Mouse (Mus musculus) liver, adult 2 months (tissue): ENCODE data around the gene Spon1. TPM values are rescaled to one million over a fixed set of nuclear protein-coding genes. Genes with fewer than 3 reads are reported as not detected.

Experiments
- DNase-seq: peaks from one replicate; pipeline ENCODE4 v3.0.0-alpha.2; 2011; ENCODE audit warnings: low read depth, low spot score; ENCODE audit errors: extremely low read depth
- H3K27ac ChIP-seq: fragments of 200-500 bp; replicated peaks from 2 replicates; pipeline ENCODE4 v1.5.1; 2012; ENCODE audit warnings: low read depth, mild to moderate bottlenecking, control low read depth, inconsistent platforms, low read length; ENCODE audit not compliant: insufficient read depth
- H3K27me3 ChIP-seq: fragments of 200-500 bp; 2 replicates; pipeline ENCODE4 v1.6.1; 2012; ENCODE audit warnings: mild to moderate bottlenecking, moderate library complexity, low read length, inconsistent platforms; ENCODE audit not compliant: control insufficient read depth, insufficient read depth
- H3K36me3 ChIP-seq: fragments of 200-500 bp; 2 replicates; pipeline ENCODE4 v1.6.1; 2012; ENCODE audit warnings: low read length, inconsistent platforms; ENCODE audit not compliant: control insufficient read depth, insufficient read depth
- H3K4me1 ChIP-seq: fragments of 200-500 bp; 2 replicates; pipeline ENCODE4 v1.6.1; 2011; ENCODE audit warnings: low read length; ENCODE audit not compliant: control insufficient read depth, insufficient read depth
- H3K4me3 ChIP-seq: fragments of 200-500 bp; 2 replicates; pipeline ENCODE4 v1.5.1; 2011; ENCODE audit warnings: low read depth, mild to moderate bottlenecking, control low read depth, low read length, moderate library complexity; ENCODE audit not compliant: insufficient read depth
- H3K79me2 ChIP-seq: fragments of 200-500 bp; 2 replicates; pipeline ENCODE4 v1.6.1; 2012; ENCODE audit warnings: inconsistent platforms, mild to moderate bottlenecking, low read length, moderate library complexity; ENCODE audit not compliant: control insufficient read depth, insufficient read depth
- H3K9ac ChIP-seq: fragments of 200-500 bp; 2 replicates; pipeline ENCODE4 v1.6.1; 2012; ENCODE audit warnings: low read depth, mild to moderate bottlenecking, control low read depth, inconsistent platforms, low read length
- CTCF ChIP-seq: fragments of 200-500 bp; IDR thresholded peaks from 2 replicates; pipeline ENCODE4 v1.5.1; 2011; ENCODE audit warnings: low read depth, low read length, control low read depth
- POLR2A ChIP-seq: fragments of 200-500 bp; IDR thresholded peaks from 2 replicates; pipeline ENCODE4 v1.6.1; 2011; ENCODE audit warnings: low read length, control low read depth; ENCODE audit not compliant: insufficient read depth; ENCODE audit errors: extremely low read depth
- WGBS: fragments of 180-500 bp; shearing (Covaris S2); methylation state at CpG from one replicate; pipeline ENCODE4 v1.1.7; 2018; 5-methylcytosine and 5-hydroxymethylcytosine counted together
- polyA plus RNA-seq: library from polyadenylated mRNA; depleted of rRNA; stranded (reverse); fragments of >200 nt; gene quantifications from 2 replicates; pipeline ENCODE4 v1.2.3, GENCODE M21; 2012
- total RNA-seq: library from RNA; depleted of rRNA; stranded (reverse); fragments of >200 nt; gene quantifications from 2 replicates; pipeline ENCODE4 v1.2.3, GENCODE M21; 2014

The Spon1 gene
- total and polyA plus RNA-seq, 2 experiments = 0.22 to 0.28 TPM

DNA sequence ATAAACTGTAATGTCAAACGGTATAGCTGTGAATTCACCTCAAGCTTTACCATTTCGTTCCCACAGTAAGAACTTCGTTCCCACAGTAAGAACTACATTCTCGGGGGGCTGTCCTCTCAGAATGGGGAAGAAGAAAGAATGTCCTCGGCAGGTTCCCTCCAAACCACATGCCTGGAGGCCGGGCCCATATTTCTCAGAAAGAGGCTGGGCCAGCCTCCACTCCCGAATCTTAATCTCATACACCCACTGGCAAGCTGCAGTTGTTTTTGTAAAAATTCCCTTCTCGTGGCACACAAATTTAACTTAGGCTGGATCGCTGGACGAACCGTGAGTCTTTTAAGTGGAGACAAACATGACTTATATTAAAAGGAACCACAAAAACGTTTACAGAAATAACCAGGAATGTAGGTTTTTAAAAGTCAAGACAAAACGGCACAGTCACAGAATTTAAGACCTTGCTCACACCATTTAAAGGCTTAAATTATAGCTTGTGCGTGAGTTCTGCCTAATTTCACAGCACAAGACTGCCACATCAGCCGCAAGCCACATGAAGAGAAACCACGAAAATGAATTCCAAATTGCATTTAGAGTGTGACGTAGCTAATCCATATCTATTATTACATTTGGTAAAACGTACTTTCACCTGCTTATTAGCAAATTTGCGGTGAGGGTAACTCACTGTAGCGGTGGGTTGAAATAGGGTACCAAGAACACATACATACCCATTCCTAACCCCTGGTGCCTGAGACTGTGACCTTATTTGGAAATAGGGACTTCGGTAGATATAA, 316.0 kb downstream of the Spon1 start:
- Histone ChIP-seq H3K4me3 (no peak overlapping the region), H3K9ac (no peak overlapping the region), H3K27ac (no peak overlapping the region), H3K36me3 (no peaks in the 10 kb centered on the region), H3K79me2 (peaks cover 25% of the 10 kb centered on the region), H3K4me1 (peaks cover 6% of the 10 kb centered on the region), H3K27me3 (no peaks in the 10 kb centered on the region)
- no peak for DNase-seq
- TF ChIP-seq CTCF (no peak), POLR2A (no peak)
- 90% methylated on average over 21 of the region's 21 CpGs for WGBS

DNA sequence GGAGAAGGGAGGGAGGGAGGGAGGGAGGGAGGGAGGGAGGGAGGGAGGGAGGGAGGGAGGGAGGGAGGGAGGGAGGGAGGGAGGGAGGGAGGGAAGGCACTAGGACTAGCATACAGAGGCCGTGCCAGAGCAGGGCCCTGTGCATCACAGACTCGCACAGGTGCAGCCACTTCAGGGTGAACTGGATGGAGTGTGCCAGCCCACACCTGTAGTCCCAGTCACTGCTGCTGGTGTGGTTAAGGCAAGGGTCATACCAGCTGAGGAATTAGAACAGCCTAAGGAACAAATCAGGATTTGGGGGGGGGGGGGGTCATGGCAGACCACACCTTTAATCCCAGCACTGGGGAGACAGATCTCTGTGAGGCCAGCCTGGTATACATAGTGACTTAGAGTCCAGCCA, 317.3 kb downstream of the Spon1 start:
- H3K36me3 ChIP-seq = no peaks in the 10 kb centered on the region
- WGBS = 88% methylated on average over 2 of the region's 2 CpGs
- H3K79me2 ChIP-seq = peaks cover 30% of the 10 kb centered on the region
- H3K27me3 ChIP-seq = no peaks in the 10 kb centered on the region
- DNase-seq = no peak
- no peak overlapping the region for H3K4me3 ChIP-seq
- H3K27ac ChIP-seq = no peak overlapping the region
- H3K4me1 ChIP-seq = peaks cover 10% of the 10 kb centered on the region
- no peak for TF ChIP-seq CTCF
- no peak for TF ChIP-seq POLR2A
- H3K9ac ChIP-seq = no peak overlapping the region

DNA sequence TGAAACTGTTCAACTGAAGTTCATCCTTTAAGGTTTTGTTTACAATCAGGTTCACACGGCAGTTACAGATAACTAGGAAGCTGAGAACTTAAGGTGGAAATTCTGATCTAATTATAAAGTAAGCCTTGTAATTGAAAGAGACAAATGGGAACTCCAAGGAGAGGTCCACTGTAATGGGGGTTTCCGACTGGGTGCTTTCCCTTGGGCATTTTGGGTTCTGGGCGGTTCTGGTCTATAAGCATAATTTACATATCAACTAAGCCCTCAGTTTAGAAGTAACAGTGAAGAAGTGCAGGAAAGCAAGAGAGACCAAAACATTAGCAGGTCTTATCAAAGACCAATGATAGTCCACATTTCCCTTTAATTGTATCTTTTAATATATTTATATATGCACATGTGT, 318.0 kb downstream of the Spon1 start:
- no peak overlapping the region for H3K27ac ChIP-seq
- WGBS = 71% methylated on average over 3 of the region's 3 CpGs
- H3K4me1 ChIP-seq = peaks cover 10% of the 10 kb centered on the region
- DNase-seq = no peak
- H3K27me3 ChIP-seq = no peaks in the 10 kb centered on the region
- H3K79me2 ChIP-seq = peaks cover 30% of the 10 kb centered on the region
- no peak overlapping the region for H3K9ac ChIP-seq
- TF ChIP-seq POLR2A = no peak
- TF ChIP-seq CTCF = no peak
- no peaks in the 10 kb centered on the region for H3K36me3 ChIP-seq
- no peak overlapping the region for H3K4me3 ChIP-seq

DNA sequence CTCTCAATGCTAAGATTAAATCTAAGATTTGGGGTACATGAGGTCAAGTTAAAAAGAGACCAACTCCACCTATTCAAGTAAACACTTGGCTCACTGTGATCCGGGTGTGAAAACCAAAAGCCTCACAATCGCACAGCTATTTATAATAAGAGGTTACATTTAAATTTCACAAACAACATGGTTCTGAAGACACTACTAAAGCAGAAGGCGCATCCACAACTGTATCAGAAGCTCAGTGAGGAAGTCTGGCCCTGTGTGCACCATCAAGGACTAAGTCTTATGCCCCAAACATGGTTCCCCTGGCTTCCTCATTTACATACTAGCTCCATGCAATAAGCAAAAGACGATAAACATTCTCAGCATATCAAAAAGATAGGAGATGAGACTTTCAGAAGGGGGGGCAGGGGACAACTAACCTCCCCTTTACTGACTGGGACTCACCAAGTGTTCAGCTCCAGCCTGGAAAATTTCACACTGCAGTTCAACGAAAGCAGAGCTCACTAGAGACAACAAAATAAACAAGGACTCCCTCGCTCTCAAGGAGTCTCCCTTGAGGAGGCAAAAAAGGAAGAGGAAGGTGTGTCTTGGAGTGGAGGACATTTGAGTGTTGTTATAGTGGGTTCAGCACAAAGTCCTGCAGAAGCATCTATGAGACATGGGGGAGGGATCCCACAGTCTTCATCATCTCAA, 320.4 kb downstream of the Spon1 start:
- peaks cover 8% of the 10 kb centered on the region for H3K4me1 ChIP-seq
- TF ChIP-seq POLR2A (no peak), CTCF (no peak)
- H3K27ac ChIP-seq = no peak overlapping the region
- no peak overlapping the region for H3K9ac ChIP-seq
- WGBS = 63% methylated on average over 6 of the region's 6 CpGs
- H3K36me3 ChIP-seq = no peaks in the 10 kb centered on the region
- no peak overlapping the region for H3K4me3 ChIP-seq
- H3K27me3 ChIP-seq = no peaks in the 10 kb centered on the region
- H3K79me2 ChIP-seq = peaks cover 27% of the 10 kb centered on the region
- DNase-seq = no peak

DNA sequence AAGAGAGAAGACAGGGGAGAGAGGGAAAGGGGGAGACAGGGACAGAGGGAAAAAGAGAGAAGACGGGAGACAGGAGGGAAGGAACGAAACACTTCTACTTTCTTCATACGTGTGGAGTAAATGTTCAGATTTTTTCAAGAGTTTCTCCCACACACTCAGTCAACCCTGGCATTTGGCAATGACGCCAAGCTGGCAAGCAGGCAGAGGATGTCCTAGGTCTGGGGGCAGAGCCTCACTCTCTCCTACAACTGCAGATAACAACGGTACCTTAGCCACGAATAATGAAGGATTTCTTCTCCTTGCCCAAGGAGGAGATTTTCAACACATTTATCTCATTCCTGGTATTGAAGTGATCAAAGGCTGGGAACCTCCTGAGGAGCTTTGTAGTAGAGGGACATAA, 321.5 kb downstream of the Spon1 start:
- Histone ChIP-seq H3K4me1 (peaks cover 10% of the 10 kb centered on the region), H3K79me2 (peaks cover 26% of the 10 kb centered on the region), H3K9ac (no peak overlapping the region), H3K27me3 (no peaks in the 10 kb centered on the region), H3K36me3 (no peaks in the 10 kb centered on the region), H3K4me3 (no peak overlapping the region), H3K27ac (no peak overlapping the region)
- TF ChIP-seq CTCF = no peak
- no peak for TF ChIP-seq POLR2A
- WGBS = 28% methylated on average over 6 of the region's 6 CpGs
- DNase-seq = peak; percentile 47

DNA sequence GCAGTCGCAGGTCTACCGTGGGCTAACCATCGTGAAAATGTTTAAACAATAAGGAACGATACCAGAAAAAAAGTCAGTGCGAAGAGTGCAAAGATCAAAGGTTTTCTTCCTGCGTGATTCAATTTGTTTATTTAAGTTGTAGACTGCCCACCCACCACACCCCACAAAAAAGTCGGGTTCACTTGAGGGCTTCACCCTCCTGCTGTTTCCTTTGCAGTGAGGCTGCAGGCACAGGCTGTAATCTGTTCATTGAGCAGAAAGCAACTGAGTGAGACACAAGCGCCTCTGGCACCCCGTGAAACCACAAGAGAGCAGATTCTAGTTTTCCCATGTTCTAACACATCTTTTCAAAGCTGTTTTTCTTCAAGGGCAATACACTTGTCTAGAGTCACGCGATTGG, 322.2 kb downstream of the Spon1 start:
- Histone ChIP-seq H3K9ac (no peak overlapping the region), H3K27ac (no peak overlapping the region), H3K4me1 (peaks cover 10% of the 10 kb centered on the region), H3K4me3 (no peak overlapping the region), H3K36me3 (no peaks in the 10 kb centered on the region), H3K27me3 (no peaks in the 10 kb centered on the region), H3K79me2 (peaks cover 24% of the 10 kb centered on the region)
- DNase-seq = peak; percentile 78
- TF ChIP-seq POLR2A (no peak), CTCF (no peak)
- WGBS = 12% methylated on average over 11 of the region's 11 CpGs
